Mouse (Mus musculus): ENCODE measurements around the gene Mef2d.

The Mef2d gene

GRCm38 (mm10) chr3:88142916-88143771, 972 bp downstream of the Mef2d start:
- ChIA-PET POLR2A (interaction anchor here in 3 of 4 experiments (0.6 to 9.6 kb wide), 31 partner anchors 8 to 432 kb away, joined by 3 to 159 read pairs (median 4); partner anchors contain the start of genes Smg5 (in 2 of the 3), Tmem79 (in 2 of the 3), Crabp2 (in 1 of the 3) and Iqgap3 (in 1 of the 3)), CTCF (interaction anchor here (0.6 to 5.3 kb wide), 9 partner anchors 8 to 156 kb away, joined by 3 to 32 read pairs (median 5); no protein-coding TSS in a partner anchor)

- ChIA-PET POLR2A (interaction anchor here in 3 of 4 experiments (1.0 to 9.6 kb wide), 19 partner anchors 8 to 1220 kb away, joined by 3 to 159 read pairs (median 4); partner anchors contain the start of genes Iqgap3 (in 1 of the 3), Pmf1 (in 1 of the 3), Smg5 (in 1 of the 3) and Tmem79 (in 1 of the 3)), CTCF (interaction anchor here (0.8 to 5.3 kb wide), 7 partner anchors 10 to 157 kb away, joined by 3 to 32 read pairs (median 4); no protein-coding TSS in a partner anchor)
These were observed 1.9 kb downstream of the Mef2d start for GRCm38 (mm10) chr3:88143961-88144486.

GRCm38 (mm10) chr3:88144648-88145410, 2.7 kb downstream of the Mef2d start:
- ChIA-PET POLR2A (interaction anchor here in 3 of 4 experiments (0.6 to 9.6 kb wide), 12 partner anchors 8 to 1221 kb away, joined by 3 to 159 read pairs (median 4); partner anchors contain the start of genes Cct3 (in 1 of the 3), Smg5 (in 1 of the 3), Tmem79 (in 1 of the 3) and Tsacc (in 1 of the 3)), CTCF (interaction anchor here in 3 of 4 experiments (0.6 to 5.3 kb wide), 8 partner anchors 9 to 139 kb away, joined by 3 to 32 read pairs (median 4); no protein-coding TSS in a partner anchor)

- CTCF ChIA-PET, result interaction anchor here (0.6 to 5.3 kb wide), 9 partner anchors 9 to 139 kb away, joined by 3 to 18 read pairs (median 4); no protein-coding TSS in a partner anchor
- POLR2A ChIA-PET, result interaction anchor here in 3 of 4 experiments (0.6 to 9.6 kb wide), 10 partner anchors 8 to 1221 kb away, joined by 3 to 159 read pairs (median 4); partner anchors contain the start of genes Cct3 (in 1 of the 3) and Tsacc (in 1 of the 3)
These were observed 3.2 kb downstream of the Mef2d start for GRCm38 (mm10) chr3:88145411-88145782.

GRCm38 (mm10) chr3:88145952-88146351, 3.8 kb downstream of the Mef2d start:
- ChIA-PET CTCF (interaction anchor here (0.8 to 5.3 kb wide), 7 partner anchors 12 to 28 kb away, joined by 3 to 18 read pairs (median 4); no protein-coding TSS in a partner anchor), POLR2A (interaction anchor here in 2 of 4 experiments (0.6 to 9.6 kb wide), 6 partner anchors 8 to 151 kb away, joined by 3 to 159 read pairs (median 4); partner anchors contain the start of genes Cct3 (in 1 of the 2) and Tsacc (in 1 of the 2))

GRCm38 (mm10) chr3:88146376-88147112, 4.4 kb downstream of the Mef2d start:
- POLR2A ChIA-PET, result interaction anchor here in 2 of 4 experiments (1.0 to 9.6 kb wide), 4 partner anchors 7 to 14 kb away, joined by 3 to 159 read pairs (median 6); no protein-coding TSS in a partner anchor
- CTCF ChIA-PET, result interaction anchor here in 3 of 4 experiments (1.0 to 1.3 kb wide), 3 partner anchors 12 to 24 kb away, joined by 3 to 4 read pairs (median 4); no protein-coding TSS in a partner anchor

GRCm38 (mm10) chr3:88147444-88147843, 5.3 kb downstream of the Mef2d start:
- CTCF ChIA-PET, result interaction anchor here in 1 of 4 experiments (2.8 kb wide), 1 partner anchor 10 kb away, joined by 11 read pairs; no protein-coding TSS in a partner anchor
- POLR2A ChIA-PET, result interaction anchor here in 2 of 4 experiments (1.0 to 13.4 kb wide), 4 partner anchors 6 to 66 kb away, joined by 3 to 159 read pairs (median 4); partner anchors contain the start of genes Iqgap3 (in 1 of the 2) and Mef2d (in 1 of the 2)

- CTCF ChIA-PET, result interaction anchor here in 2 of 4 experiments (2.7 to 2.8 kb wide), 2 partner anchors 10 kb away, joined by 11 to 15 read pairs; no protein-coding TSS in a partner anchor
- POLR2A ChIA-PET, result interaction anchor here in 3 of 4 experiments (1.0 to 13.4 kb wide), 5 partner anchors 6 to 67 kb away, joined by 3 to 159 read pairs (median 7); partner anchors contain the start of genes Iqgap3 (in 1 of the 3) and Mef2d (in 1 of the 3)
These were observed 5.7 kb downstream of the Mef2d start for GRCm38 (mm10) chr3:88147866-88148265.

GRCm38 (mm10) chr3:88148354-88148753, 6.2 kb downstream of the Mef2d start:
- CTCF ChIA-PET, result interaction anchor here in 2 of 4 experiments (1.4 to 2.8 kb wide), 3 partner anchors 10 to 21 kb away, joined by 7 to 15 read pairs (median 11); no protein-coding TSS in a partner anchor
- POLR2A ChIA-PET, result interaction anchor here in 3 of 4 experiments (1.0 to 13.4 kb wide), 6 partner anchors 7 to 67 kb away, joined by 3 to 159 read pairs (median 6); partner anchors contain the start of genes Iqgap3 (in 1 of the 3) and Mef2d (in 1 of the 3)

GRCm38 (mm10) chr3:88148776-88149509, 6.8 kb downstream of the Mef2d start:
- CTCF ChIA-PET, result interaction anchor here (0.5 to 3.6 kb wide), 13 partner anchors 9 to 88 kb away, joined by 3 to 15 read pairs (median 6); partner anchors contain the start of gene Iqgap3 (in 1 of the 4)
- POLR2A ChIA-PET, result interaction anchor here in 3 of 4 experiments (0.6 to 13.4 kb wide), 14 partner anchors 7 to 261 kb away, joined by 3 to 159 read pairs (median 5); partner anchors contain the start of genes Mef2d (in 2 of the 3), Cct3 (in 1 of the 3), Iqgap3 (in 1 of the 3) and Pmf1 (in 1 of the 3)

GRCm38 (mm10) chr3:88149510-88149974, 7.4 kb downstream of the Mef2d start:
- POLR2A ChIA-PET, result interaction anchor here in 3 of 4 experiments (0.5 to 13.4 kb wide), 26 partner anchors 8 to 309 kb away, joined by 3 to 159 read pairs (median 4); partner anchors contain the start of genes Mef2d (in 2 of the 3), Cct3 (in 1 of the 3), Iqgap3 (in 1 of the 3) and Pmf1 (in 1 of the 3)
- CTCF ChIA-PET, result interaction anchor here (0.5 to 3.6 kb wide), 18 partner anchors 8 to 179 kb away, joined by 3 to 15 read pairs (median 6); partner anchors contain the start of genes Iqgap3 (in 1 of the 4) and Nes (in 1 of the 4)

- POLR2A ChIA-PET, result interaction anchor here in 3 of 4 experiments (0.5 to 13.4 kb wide), 30 partner anchors 8 to 363 kb away, joined by 3 to 159 read pairs (median 4); partner anchors contain the start of genes Mef2d (in 3 of the 3), Cct3 (in 1 of the 3), Iqgap3 (in 1 of the 3) and Pmf1 (in 1 of the 3)
- CTCF ChIA-PET, result interaction anchor here (0.6 to 3.6 kb wide), 21 partner anchors 8 to 979 kb away, joined by 3 to 15 read pairs (median 5); partner anchors contain the start of genes Iqgap3 (in 2 of the 4), Mef2d (in 1 of the 4) and Nes (in 1 of the 4)
These were observed 8.2 kb downstream of the Mef2d start for GRCm38 (mm10) chr3:88150061-88150998.

GRCm38 (mm10) chr3:88150999-88151364, 8.8 kb downstream of the Mef2d start:
- POLR2A ChIA-PET, result interaction anchor here in 3 of 4 experiments (0.5 to 13.4 kb wide), 15 partner anchors 9 to 290 kb away, joined by 3 to 159 read pairs (median 4); partner anchors contain the start of genes Mef2d (in 3 of the 3), Iqgap3 (in 1 of the 3) and Pmf1 (in 1 of the 3)
- CTCF ChIA-PET, result interaction anchor here (0.6 to 3.6 kb wide), 14 partner anchors 9 to 980 kb away, joined by 3 to 13 read pairs (median 4); partner anchors contain the start of genes Iqgap3 (in 2 of the 4) and Mef2d (in 1 of the 4)

Measured in embryonic stem cell, embryonic (primary cell).